Mouse (Mus musculus) heart, postnatal 0 days (tissue): ENCODE data around the gene Rnf19b.

Experiments used
- CTCF ChIP-seq: IDR thresholded peaks from 2 replicates; pipeline ENCODE4 v1.5.1; 2016; ENCODE audit warnings: antibody characterized with exemption, control low read depth, low read depth
- EP300 ChIP-seq: IDR thresholded peaks from 2 replicates; pipeline ENCODE4 v1.6.1; 2016; ENCODE audit warnings: antibody characterized with exemption, low read depth

DNA sequence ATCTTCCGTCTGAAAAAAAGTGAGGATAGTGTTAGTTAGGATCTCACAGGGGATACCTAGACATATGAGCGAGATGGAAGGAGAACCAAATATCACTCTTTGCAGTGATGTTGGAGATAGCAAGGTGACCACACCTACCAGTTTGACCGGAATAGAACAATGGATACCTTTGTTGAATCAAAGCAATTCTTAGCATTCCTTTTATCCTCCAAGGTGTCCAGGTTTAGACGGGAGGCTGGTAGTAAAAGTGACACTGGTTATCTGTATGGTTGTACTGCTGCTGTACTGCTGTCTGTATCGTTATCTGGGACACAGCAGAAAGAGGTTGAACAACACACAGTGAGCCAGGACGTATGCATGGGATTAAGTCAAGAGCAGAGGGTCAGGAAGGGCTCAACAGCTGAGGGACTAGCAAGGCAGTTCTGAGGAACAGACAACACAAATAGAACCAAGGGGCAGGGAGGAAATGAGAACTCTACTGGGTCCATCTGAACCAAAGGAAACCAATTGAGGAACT, 7.1 kb upstream of the Rnf19b start:
- no peak for TF ChIP-seq CTCF
- TF ChIP-seq EP300: no peak
